Mouse (Mus musculus): ENCODE results near the gene E030018B13Rik.

The E030018B13Rik gene

DNA sequence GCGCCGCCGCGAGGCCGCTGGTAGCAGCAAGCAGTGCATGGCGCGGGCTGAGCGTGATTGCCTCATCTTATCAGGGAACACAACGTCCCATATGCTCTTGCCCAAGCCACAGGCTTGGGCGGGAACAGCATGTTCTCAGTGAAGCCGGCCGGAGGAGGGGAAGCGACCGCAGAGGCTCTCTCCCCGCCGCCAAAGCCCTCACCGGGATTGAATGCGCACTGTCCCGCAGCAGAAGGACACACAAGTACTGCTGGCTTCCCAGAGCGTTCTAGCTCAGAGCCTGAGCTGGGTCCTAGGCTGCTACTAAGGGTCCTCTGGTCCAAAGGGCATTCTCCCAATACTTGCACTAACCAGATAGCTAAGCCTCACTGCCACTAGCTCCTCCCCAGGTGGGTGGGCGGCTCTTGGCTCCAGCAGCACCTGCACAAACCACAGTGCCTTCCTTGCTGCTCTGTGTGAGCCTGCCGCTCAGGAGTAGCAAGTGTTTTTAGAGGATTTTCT is 19.6 kb upstream of the E030018B13Rik start:
- CTCF ChIA-PET, result interaction anchor here (0.8 to 1.2 kb wide), 3 partner anchors 11 to 131 kb away, joined by 3 to 4 read pairs (median 4); no protein-coding TSS in a partner anchor

DNA sequence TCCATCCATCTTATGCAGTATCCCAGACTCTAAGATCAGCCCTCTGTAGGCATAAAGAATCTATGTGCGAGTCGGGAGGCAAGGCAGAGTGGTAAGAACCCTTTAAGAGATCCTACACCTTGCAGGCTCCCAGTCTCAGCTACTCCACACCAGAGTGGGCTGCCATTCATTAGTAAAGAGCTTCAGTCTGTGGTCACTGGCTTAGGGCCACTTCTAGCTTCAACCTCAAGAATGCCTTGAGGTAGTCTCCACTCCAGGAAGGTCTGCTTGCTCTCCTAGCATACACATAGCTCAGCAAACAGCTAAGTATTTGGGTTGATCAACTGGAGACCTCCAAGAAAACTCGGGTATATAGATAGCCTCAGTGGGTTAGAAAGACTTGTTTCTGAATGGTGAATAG is 19.0 kb upstream of the E030018B13Rik start:
- CTCF ChIA-PET, result interaction anchor here (0.8 to 1.2 kb wide), 3 partner anchors 11 to 131 kb away, joined by 3 to 4 read pairs (median 4); no protein-coding TSS in a partner anchor

DNA sequence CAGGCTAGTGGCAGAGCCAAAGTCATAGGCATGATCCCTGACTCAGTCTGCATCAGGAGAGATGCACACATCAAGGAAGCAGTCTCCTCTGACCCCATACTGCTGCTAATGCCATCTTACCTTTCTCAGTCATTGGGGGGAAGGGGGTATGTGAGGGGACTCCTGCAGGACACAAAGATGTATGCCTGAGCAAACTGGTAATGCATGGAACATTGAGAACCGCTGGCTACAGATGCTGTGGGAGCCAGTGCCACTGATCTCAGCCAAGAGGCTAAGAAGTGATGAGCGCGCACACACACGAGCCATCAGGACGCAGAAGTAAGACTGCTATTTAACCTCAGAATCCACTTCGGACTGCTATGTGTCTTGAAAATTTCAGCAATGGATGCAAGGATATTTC is 18.5 kb upstream of the E030018B13Rik start:
- CTCF ChIA-PET, result interaction anchor here (0.8 to 1.2 kb wide), 2 partner anchors 12 to 14 kb away, joined by 3 to 4 read pairs; no protein-coding TSS in a partner anchor

DNA sequence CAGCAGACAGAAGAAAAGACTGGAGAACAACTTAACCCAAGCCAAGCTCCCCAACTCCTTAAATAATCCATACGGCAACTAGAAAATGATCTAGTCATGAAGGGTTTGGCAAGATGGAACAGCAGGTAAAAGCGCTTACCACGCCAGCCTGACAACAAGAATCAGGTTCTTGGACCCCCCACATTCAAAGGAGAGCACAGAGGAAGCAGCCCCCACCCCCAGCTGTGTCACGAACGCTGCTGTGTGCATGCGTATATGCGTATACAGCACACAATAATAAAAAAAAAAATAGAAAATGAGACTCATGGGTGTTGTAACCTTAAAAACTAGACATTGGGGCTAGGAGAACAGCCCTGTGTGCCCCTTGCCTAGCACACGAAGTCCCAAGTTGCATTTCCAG is 16.7 kb upstream of the E030018B13Rik start:
- CTCF ChIA-PET, result interaction anchor here (0.6 to 0.7 kb wide), 2 partner anchors 97 to 101 kb away, joined by 4 to 8 read pairs; no protein-coding TSS in a partner anchor

DNA sequence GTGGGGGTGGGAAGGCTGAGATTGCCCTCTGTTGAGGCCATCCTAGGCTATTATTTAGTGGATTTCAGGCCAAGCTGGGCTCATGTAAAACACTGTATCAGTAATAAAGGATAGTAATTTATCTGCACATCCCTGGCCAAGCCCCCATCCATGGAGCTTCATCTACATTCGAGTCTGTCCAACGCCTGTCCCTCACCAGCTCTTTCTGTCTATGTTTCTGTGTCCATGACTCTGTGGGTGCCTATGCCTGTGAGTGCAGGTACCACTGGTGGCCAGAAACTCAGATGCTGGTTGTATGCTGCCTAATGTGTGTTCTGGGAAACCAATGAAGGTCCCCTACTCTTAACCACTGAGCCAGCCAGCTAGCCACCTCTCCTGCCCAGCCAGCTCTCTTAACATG is 16.2 kb upstream of the E030018B13Rik start:
- CTCF ChIA-PET, result interaction anchor here (0.6 to 0.7 kb wide), 2 partner anchors 96 to 100 kb away, joined by 4 to 8 read pairs; no protein-coding TSS in a partner anchor

DNA sequence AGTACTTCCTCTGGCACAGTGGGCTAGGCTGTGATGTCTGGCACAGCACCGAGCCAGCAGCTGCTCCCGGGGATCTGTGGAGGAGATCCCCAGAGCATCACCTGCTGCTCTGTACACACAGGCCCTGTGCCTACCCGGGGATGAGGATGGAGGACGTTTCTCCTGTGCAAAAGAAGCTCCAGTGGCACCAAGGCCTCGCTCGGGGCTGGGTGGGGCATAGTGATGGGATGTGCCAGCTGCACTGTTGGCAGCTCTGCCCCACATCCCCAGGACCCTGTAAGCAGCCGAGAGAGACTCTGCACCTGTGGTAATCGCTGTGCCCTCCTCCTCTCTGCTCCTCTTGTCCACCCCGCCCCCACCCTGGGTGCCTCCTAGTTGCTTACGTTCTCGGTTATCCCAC is 15.3 kb upstream of the E030018B13Rik start:
- CTCF ChIA-PET, result no interaction called here

DNA sequence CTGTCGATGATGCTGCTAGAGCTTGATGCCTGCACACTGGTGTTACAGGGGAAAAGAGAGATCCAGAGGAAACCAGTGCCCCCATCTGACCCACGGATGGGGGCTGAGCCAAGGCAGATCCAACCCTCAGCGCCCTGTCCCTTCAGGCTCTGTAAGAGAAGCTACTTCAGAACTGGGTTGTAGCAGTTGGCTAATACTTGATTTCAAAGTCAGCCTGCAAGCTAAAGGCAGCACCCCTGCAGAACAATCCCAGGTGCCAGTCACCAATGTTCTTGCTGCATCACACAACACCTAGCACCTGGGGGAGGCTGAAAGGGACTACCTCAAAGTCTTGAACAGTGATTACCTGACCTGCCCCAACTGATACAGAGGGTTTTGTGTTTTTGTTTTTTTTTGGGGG is 14.7 kb upstream of the E030018B13Rik start:
- CTCF ChIA-PET, result no interaction called here

DNA sequence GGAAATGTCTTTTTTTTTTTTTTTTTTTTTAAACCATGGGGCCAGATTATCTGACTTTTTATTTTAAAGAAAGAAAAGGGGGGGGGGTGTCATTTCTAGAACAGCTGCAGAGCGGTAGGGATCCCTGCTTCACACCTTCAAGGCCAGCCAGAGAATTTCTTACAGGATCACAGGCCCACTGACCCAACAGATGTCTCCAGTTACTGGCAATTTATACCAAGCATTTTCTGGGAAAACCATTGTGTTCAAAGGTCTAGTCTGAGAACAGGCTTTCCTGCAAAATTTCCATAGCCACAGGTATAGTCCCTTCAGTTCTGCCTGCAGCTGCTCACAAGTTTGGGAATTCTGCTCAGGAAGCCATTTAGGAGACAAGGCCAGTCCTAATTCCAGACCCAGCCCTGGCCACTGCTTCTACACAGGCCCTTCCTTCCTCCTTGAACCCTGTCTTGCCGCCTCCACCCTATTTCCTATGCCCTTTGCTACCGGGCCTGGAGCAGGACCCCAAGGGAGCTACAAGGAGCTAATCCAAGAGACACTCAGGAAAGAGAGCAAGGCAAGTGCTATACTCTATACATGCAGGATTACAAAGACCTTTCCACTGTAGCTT is 13.9 kb upstream of the E030018B13Rik start:
- CTCF ChIA-PET, result no interaction called here

DNA sequence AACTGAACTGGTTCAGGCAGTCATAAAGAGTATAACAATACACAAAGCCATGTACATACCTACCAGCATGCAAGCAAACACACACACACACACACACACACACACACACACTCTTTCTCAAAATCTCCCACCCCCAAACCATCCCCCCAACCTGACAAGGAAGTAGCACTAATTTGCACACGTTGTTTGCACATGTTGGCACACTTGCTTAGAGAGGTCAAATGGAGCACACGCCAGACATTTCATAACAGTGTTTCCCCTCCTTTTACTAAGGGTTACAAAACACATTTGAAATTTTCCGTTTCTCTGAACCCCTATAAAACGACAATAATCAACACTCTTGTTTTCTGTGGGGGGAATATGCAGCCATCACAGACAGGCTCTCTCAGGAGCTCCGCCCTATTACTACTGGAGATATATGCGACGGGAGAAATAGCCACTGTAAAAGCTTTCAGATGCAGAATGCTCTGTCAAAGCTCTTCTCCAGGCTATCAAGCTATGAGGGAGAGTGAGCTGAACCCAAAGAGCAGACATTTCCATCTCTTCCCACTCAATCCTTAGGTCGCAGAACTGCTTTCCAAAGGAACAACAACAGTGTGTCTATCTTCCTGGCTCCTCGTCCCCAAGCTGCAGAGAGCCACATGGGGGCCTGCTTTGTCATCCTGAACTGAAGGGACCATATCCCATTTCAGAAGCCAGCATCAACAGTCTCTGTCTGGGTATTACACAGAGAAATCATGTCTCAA is 12.8 kb upstream of the E030018B13Rik start:
- CTCF ChIA-PET, result interaction anchor here (0.6 to 1.0 kb wide), 2 partner anchors 13 kb away, joined by 3 to 4 read pairs; partner anchors contain the start of gene E030018B13Rik

DNA sequence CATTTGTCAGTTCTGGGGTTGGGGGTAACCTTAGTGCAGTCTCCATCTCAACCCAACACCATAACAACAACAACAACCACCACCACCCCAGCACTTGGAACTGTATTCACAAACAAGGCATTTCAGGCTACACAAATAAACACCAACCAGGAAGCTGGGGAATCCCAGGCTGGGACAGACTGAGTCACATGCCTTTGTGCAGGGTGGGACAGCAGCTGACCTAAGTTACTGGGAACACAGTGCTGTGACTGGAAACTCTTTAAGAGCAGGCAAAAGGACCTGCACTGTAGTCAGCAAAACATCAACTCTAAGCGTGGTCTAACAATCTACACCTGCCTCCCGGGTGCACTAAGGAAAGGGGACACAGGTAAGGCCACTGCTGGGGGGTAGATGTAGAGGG is 11.5 kb upstream of the E030018B13Rik start:
- CTCF ChIA-PET, result interaction anchor here (0.7 kb wide), 1 partner anchor 84 kb away, joined by 5 read pairs; no protein-coding TSS in a partner anchor

DNA sequence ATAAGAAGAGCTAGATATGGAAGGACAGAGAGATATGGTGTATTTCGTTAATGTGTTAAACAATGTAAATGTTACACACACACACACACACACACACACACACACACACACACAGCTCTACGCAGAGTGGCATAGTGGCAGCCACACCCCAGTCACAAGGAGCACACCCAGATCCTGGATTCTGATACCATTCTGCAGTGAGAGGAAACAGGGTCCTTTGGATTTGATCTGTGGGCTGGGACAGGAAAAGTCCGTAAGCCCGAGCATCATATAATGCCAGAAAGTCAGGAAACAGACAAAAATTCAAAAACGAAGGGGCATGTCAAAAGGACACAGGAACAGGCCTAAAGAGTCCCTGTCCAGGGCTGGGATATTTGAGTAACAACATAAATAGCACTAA is 11.0 kb upstream of the E030018B13Rik start:
- CTCF ChIA-PET, result interaction anchor here (0.7 kb wide), 1 partner anchor 84 kb away, joined by 5 read pairs; no protein-coding TSS in a partner anchor

DNA sequence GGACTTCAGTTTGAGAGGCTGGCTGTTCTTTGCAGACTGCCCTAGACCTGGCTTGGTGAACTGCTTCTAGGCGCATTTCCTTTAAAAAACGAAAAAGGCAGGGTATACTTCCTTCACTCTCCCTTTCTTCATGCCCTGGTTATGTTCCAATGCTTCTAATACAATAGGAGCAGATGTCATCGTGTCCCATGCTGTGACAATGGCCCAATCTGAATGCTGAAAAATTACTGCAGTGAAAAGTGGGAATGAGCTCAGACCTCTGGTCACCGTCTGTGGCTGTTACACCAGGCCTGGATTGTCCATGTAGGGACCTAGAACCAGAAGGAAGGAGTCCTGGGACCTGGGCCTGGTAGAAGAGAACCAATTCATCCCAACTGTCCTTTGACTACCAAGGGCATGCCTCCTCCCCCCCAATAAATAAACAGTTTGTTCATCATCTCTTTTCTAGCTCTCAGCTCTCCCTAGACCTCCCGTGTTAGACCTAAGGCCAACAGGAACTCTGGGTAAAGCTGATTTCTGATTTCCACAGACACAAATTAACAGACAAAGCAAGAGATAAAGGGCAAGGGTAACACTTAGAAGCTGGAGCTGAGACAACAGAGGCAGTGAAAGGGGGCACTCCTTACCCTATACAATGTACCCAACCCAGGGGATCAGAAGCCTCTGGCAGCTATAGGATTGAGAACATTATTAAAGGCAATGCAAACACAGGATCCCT is 8.7 kb upstream of the E030018B13Rik start:
- CTCF ChIA-PET, result no interaction called here

DNA sequence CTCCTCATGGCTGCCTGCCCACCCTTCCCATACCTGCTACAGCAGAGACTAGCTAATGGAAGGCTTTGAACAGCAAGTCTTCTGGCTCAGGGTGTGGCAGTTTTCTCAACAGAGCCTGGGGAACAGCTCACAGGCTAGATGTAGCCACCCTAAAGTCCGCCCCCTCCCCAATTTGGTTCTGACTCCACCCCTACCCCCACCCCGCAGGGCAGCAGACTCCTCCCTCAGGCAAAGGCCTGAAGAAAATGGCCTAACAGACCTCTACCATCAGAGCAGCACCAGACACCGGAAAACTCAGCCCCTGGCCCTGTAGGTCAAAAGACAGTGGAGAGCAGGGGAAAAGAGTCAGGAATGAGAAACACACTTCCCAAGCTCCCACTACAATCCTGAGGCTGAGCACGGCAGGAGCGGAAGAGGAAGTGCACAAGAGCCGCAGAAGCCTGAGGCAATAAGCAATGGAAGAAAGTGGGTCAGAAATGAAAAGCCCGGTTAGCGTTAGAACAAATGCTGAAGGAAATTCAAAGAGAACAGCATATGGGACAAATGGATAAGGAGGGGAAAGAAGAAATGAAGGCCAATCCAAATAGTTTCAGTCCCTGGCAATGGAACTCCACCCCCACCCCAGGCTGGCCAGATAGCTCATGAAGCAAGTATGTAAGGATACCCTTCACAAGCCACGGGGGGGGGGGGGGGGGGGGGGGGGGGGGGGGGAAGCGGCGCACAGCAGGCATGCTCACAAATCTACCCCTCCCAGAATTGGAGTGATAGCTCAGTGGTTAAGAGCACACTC is 8.0 kb upstream of the E030018B13Rik start:
- CTCF ChIA-PET, result no interaction called here

DNA sequence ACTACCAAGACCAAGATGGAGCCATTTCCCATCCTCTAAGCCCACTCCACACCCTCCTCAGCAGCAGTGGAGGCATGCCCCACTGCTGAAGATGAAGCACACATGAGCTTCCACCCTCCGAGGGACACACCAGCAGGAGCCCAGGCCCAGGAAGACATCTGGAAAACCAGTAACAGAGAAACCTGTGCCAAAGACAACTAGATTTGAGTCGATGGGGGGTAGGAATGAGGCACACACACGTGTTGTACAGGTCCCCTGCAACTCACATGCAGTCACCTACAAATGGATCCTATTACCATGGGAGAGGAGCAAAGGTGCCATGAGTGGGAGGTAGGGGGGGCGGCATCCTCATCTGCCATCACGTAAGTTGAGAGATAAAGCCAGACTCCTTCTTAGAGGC is 6.4 kb upstream of the E030018B13Rik start:
- CTCF ChIA-PET, result no interaction called here

DNA sequence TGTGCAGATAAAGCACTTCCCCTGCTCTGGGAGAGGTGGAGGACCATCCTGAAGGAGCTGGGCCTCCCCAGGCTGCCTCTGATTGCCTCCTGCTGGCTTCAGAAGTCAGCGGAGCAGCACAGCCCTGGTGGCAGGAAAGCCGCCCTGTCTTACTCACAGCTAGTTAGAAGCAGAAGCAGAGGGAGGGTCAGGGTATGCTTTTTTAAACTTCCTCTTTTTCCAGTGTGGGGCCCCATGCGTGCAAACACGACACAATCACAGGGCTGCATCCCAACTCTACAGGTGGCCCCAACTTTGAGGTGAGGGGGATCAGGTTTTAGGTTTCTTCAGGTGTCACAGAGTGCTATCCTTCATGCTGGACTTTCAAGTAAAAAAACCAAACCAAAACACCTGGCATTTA is 5.7 kb upstream of the E030018B13Rik start:
- CTCF ChIA-PET, result no interaction called here

DNA sequence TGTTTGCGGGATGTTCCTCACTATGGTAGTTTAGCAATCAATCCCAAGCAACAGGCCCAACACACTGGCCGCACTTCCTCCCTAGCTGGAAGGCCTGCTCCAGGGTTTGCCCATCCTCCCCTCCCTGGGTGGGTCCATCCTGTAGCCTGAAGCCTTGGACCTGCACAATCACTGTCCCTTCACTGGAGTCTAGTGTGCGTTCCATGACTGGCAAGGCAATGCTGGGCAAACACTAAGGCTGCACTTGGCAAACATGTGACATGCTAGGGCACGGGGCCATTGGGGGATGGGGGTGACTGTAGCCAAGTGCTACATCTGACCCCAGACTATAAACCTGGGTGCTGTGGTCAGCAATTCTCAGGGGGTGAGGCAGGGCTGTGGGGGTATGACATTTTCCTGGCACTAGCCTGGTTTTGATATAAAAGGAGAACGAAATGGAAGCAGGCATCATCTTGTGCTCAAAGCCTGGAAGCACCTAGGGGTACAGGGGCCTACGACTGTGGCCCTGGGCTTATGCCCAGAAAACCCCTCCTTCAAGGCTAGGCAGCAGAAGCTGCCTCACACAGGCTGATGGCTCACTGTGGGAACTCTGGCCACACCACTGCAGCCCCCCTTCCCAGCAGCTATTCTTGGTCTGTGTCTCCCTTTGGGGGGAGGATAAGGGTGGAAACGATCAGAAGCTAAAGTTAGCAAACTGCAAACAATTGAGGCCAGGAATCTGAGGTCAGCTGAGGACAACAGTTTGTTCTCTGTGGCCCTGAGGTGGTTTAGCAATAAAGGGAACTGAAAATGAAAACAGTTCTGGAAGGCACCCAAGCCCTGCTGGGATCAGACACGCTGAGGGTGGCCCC is 5.0 kb upstream of the E030018B13Rik start:
- CTCF ChIA-PET, result interaction anchor here (0.6 to 1.9 kb wide), 3 partner anchors 14 to 106 kb away, joined by 4 to 6 read pairs (median 4); no protein-coding TSS in a partner anchor

DNA sequence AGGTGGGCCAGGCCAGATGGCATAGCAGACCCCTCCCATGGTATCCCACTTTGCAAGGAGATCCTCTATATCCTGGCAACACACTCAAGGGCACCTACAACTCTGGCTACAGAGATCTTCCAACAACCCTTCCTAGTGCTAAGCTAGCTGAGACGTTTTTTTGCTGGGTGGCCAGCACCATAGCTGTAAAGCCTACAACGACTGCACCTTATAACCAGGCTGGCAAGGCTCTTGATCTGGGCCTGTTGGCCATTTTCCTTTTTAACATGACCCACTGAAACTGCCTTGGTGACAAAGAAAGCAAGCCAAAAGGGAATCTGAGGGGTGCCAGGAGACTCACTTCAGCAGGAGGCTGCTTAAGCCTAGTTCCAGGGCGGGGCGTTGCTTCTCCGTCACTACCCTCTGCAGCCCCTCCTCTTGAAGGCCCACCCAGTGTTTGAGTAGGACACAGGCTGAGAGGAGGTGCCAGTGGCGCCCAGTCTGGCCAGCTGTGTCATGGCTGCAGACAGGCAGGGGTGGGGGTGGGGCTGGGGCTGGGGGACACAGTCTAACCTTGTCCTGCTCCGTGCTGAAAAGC is 4.3 kb upstream of the E030018B13Rik start:
- CTCF ChIA-PET, result interaction anchor here (0.6 to 1.9 kb wide), 3 partner anchors 15 to 105 kb away, joined by 4 to 6 read pairs (median 4); no protein-coding TSS in a partner anchor

DNA sequence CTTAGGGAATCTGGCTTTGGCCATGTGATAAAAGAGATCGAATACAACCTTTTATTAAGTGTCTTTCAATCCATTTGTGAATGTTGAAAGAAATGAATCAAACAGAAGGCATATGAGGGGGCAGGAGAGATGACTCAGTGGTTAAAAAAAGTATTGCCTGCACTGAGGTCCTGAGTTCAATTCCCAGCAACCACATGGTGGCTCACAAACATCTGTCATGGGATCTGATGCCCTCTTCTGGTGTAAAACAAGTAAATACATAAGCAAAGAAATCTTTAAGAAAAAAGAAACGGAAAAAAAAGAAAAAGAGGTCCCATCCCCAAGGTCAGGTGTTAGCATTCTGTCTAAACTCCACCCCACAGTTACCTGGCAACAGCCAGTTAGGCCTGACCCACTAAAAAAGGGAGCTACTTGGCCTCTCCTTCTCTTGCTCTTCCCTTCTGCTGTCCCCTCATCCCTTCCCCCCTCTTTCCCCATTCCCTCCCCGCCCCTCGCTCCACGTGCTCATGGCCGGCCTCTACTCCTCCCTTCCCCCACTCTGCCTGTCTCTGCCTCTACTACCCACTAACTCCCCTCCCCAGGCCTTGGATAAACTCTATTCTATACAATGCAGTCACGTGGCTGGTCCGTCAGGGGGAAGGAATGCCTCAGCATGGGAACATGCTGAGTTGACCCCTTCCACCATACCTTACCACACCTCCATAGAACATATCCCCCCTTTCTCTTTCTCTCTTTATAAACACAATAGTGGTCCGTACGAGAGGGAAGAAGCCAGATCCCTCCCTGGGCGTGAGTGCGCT is 3.5 kb upstream of the E030018B13Rik start:
- CTCF ChIA-PET, result interaction anchor here (1.0 to 1.9 kb wide), 4 partner anchors 12 to 237 kb away, joined by 3 to 6 read pairs (median 4); no protein-coding TSS in a partner anchor
